Mouse (Mus musculus): Measurements from ENCODE around the gene Obscn.

DNA sequence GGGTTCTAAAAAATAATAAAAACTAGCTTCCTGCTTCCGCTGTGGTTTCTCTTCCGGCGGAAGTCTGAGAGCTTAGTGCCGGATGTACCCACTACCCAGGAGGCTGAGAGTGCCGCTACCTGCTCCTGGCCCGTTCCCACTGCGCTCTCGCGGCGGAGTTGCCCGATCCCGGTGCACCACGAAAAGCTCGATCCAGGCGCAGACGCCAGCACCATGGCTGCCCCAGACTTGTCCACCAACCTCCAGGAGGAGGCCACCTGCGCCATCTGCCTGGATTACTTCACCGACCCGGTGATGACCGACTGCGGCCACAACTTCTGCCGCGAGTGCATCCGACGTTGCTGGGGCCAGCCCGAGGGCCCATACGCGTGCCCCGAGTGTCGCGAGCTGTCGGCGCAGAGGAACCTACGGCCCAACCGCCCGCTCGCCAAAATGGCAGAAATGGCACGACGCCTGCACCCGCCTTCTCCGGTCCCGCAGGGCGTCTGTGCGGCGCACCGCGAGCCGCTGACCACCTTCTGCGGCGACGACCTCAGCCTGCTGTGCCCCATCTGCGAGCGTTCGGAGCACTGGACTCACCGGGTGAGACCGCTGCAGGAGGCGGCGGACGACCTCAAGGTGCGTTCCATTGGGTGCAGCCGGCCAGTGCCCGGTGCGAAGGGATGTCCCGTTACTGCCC, 158.0 kb downstream of the Obscn start, which contains the start of gene Trim11:
- TF ChIP-seq CTCF (IDR thresholded peaks at IDR 0.05; ENCODE audit: borderline replicate concordance, insufficient read depth, low read length) (no peak), POLR2A (IDR thresholded peaks at IDR 0.05; ENCODE audit: low read depth, low read length) (peak; percentile 90)

Measured in embryonic fibroblast, embryonic 13.5 days (primary cell).